Mouse (Mus musculus) liver, embryonic 11.5 days (tissue): ENCODE results near the gene Best2. TPM values are rescaled to one million over a fixed set of nuclear protein-coding genes. Genes with fewer than 3 reads are reported as not detected.

Source experiments
- ATAC-seq: fragments of 200-750 bp; cut with Nextera tagmentation; replicated peaks from 2 replicates; pipeline ENCODE4 v1.8.0; 2017; ENCODE audit warnings: moderate number of reproducible peaks, mild to moderate bottlenecking, moderate TSS enrichment, moderate library complexity; ENCODE audit not compliant: low FRiP score
- DNase-seq: peaks from one replicate; pipeline ENCODE4 v3.0.0-alpha.2; 2017; ENCODE audit warnings: low spot score
- H3K27ac ChIP-seq: fragments of 300-500 bp; sonication (generic); 2 replicates; pipeline ENCODE4 v1.5.1; 2014; ENCODE audit warnings: mild to moderate bottlenecking, low read depth, low read length, control low read depth
- H3K27me3 ChIP-seq: fragments of 300-500 bp; sonication (generic); replicated peaks from 2 replicates; pipeline ENCODE4 v1.6.1; 2014; ENCODE audit warnings: low read length, mixed read lengths; ENCODE audit not compliant: control insufficient read depth, insufficient read depth
- H3K36me3 ChIP-seq: fragments of 300-500 bp; sonication (generic); 2 replicates; pipeline ENCODE4 v1.6.1; 2014; ENCODE audit warnings: mild to moderate bottlenecking, low read length, moderate library complexity, mixed read lengths; ENCODE audit not compliant: control insufficient read depth, insufficient read depth
- H3K4me1 ChIP-seq: fragments of 300-500 bp; sonication (generic); replicated peaks from 2 replicates; pipeline ENCODE4 v1.6.1; 2014; ENCODE audit warnings: low read length, mixed read lengths; ENCODE audit not compliant: control insufficient read depth, insufficient read depth
- H3K4me2 ChIP-seq: fragments of 300-500 bp; sonication (generic); 2 replicates; pipeline ENCODE4 v1.6.1; 2014; ENCODE audit warnings: mild to moderate bottlenecking, control low read depth, moderate library complexity
- H3K4me3 ChIP-seq: fragments of 300-500 bp; sonication (generic); 2 replicates; pipeline ENCODE4 v1.5.1; 2014; ENCODE audit warnings: low read depth, low read length, control low read depth
- H3K9ac ChIP-seq: fragments of 300-500 bp; sonication (generic); 2 replicates; pipeline ENCODE4 v1.6.1; 2014; ENCODE audit warnings: low read depth, low read length, control low read depth
- H3K9me3 ChIP-seq: fragments of 300-500 bp; sonication (generic); 2 replicates; pipeline ENCODE4 v1.6.1; 2016; ENCODE audit warnings: low read length, inconsistent platforms, mixed read lengths; ENCODE audit not compliant: control insufficient read depth
- WGBS: fragments of 180-500 bp; shearing (Covaris S2); extraction: QIAGEN DNeasy Blood & Tissue Kit; methylation state at CpG from one replicate; pipeline ENCODE4 v1.1.7; 2014; 5-methylcytosine and 5-hydroxymethylcytosine counted together
- polyA plus RNA-seq: library from polyadenylated mRNA; unstranded; fragments of >200 nt; fragmentation: Nextera tagmentation; extraction: Ambion mirVana; gene quantifications from 2 replicates; pipeline ENCODE4 v1.2.1, GENCODE M21; 2014

The Best2 gene
- polyA plus RNA-seq, 1 experiment from 2014 or later: not detected

DNA sequence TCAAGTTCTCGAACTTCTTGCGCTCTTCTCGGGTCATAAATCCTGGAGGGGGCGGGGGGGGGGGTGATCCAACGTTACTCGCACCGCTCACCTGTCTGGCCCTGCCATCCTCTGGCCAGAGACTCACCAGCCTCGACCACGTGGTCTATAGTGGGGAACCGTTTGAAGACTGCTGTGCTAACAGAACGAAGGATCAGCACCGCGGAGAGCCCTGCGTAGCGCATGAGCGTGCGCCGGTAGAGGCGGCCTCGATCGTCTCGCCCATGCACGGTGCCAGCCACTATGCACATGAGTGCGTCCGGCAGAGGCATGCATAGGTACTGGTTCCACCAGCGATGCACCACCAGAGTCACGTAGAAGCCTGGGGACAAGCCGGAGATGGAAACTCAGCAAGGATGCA, 3.1 kb downstream of the Best2 start:
- no peaks in the 10 kb centered on the region for H3K36me3 ChIP-seq
- DNase-seq (no peak), ATAC-seq (0 out of 2 replicates have a peak, but pooled peaks have one; percentile 42)
- H3K4me2 ChIP-seq: no peak overlapping the region
- peaks cover 59% of the 10 kb centered on the region for H3K27me3 ChIP-seq
- H3K4me1 ChIP-seq: peaks cover 4% of the 10 kb centered on the region; the same call in 1 of the 2 replicates
- no peak overlapping the region for H3K27ac ChIP-seq
- H3K4me3 ChIP-seq: no peak overlapping the region
- no peaks in the 10 kb centered on the region for H3K9me3 ChIP-seq
- no peak overlapping the region for H3K9ac ChIP-seq
- 12% methylated on average over 28 of the region's 28 CpGs for WGBS

DNA sequence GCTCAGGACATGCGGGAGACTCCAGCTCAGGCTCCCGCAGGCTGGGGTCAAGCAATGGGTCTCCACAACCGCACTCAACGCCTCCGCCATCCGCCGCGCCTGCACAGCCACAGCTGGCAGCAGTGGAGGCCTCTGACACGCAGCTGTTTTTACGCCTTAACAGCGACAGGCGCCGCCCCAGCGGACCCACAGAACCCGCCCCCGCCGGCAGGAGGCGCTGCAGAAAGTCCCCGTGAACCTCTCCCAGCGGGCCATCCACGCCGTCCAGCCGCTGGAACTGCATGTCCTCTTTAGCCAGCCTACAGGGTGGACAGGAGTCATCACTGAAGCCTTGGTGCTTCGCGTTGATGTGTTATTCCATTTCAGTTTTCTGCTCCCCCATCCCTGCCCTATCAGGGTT, 6.6 kb downstream of the Best2 start:
- ATAC-seq (no peak), DNase-seq (no peak)
- Histone ChIP-seq H3K36me3 (no peaks in the 10 kb centered on the region), H3K9me3 (no peaks in the 10 kb centered on the region), H3K9ac (no peak overlapping the region), H3K4me2 (peak overlapping the region; percentile 26; the same call in 1 of the 2 replicates), H3K4me3 (no peak overlapping the region), H3K27me3 (peaks cover 44% of the 10 kb centered on the region), H3K4me1 (no peaks in the 10 kb centered on the region; the same call in 1 of the 2 replicates), H3K27ac (no peak overlapping the region)
- whole genome bisulfite sequencing: 19% methylated on average over 25 of the region's 25 CpGs

DNA sequence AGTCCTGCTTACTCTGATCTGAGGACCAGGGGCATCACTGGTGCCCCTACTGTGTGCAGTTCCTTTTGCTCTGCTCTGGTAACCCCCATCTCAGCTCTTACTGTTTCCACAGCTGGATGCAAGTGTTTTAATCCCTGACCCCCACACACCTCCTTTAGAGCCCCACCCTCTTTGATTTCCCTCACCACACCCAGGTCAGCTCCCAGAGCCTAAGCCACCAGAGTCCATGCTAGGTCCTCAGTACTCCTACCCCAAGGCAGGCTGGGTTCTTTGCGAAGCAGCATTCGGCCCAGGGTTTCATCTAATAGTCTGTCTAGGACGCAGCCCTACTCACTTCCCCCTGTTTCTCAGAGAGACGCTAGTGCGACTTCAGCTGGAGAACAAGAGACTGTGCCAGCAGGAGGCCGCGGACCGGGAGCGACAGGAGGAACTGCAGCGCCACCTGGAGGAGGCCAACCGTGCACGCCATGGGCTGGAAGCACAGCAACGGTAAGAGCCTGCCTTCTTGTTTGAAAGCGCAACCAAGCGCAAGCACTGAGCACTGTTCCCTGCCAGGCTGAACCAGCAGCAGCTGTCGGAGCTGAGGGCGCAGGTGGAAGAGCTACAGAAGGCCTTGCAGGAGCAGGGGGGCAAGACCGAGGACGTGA, 16.6 kb downstream of the Best2 start:
- Histone ChIP-seq H3K9ac (no peak overlapping the region), H3K4me3 (no peak overlapping the region)

DNA sequence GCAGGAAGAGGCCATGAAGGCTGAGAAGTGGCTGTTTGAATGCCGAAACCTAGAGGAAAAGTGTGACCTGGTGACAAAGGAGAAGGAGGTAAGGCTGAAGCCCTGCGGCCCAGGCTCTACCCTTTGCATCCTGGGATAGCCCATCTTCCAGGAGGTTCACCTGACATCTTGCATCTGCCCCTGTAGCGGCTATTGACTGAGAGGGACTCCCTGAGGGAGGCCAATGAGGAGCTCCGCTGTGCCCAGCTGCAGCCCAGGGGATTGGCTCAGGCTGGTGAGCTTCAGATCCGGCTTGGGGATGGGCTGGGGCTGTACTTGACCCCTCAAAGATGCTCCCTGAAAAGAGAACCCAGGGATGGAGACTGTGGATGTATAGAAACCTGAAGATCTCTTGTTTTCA, 17.4 kb downstream of the Best2 start:
- no peak for ATAC-seq
- peaks cover 3% of the 10 kb centered on the region; the same call in 1 of the 2 replicates for H3K4me1 ChIP-seq
- WGBS: 87% methylated on average over 5 of the region's 5 CpGs
- H3K27me3 ChIP-seq: 0 out of 2 replicates have a peak, but pooled peaks cover 3% of the 10 kb centered on the region
- H3K9ac ChIP-seq: no peak overlapping the region
- H3K27ac ChIP-seq: no peak overlapping the region
- no peak overlapping the region for H3K4me3 ChIP-seq
- no peaks in the 10 kb centered on the region for H3K36me3 ChIP-seq
- H3K4me2 ChIP-seq: no peak overlapping the region
- no peak for DNase-seq
- no peaks in the 10 kb centered on the region for H3K9me3 ChIP-seq

More for the DNA sequence above, 16.6 kb downstream of the Best2 start:
- no peaks in the 10 kb centered on the region for H3K36me3 ChIP-seq
- peaks cover 3% of the 10 kb centered on the region; the same call in 1 of the 2 replicates for H3K4me1 ChIP-seq
- no peak overlapping the region for H3K27ac ChIP-seq
- 8% methylated on average over 19 of the region's 19 CpGs for WGBS
- H3K9me3 ChIP-seq: no peaks in the 10 kb centered on the region
- H3K27me3 ChIP-seq: 0 out of 2 replicates have a peak, but pooled peaks cover 3% of the 10 kb centered on the region
- DNase-seq (peak; percentile 86), ATAC-seq (peak; percentile 78)
- H3K4me2 ChIP-seq: peak overlapping the region; percentile 18

DNA sequence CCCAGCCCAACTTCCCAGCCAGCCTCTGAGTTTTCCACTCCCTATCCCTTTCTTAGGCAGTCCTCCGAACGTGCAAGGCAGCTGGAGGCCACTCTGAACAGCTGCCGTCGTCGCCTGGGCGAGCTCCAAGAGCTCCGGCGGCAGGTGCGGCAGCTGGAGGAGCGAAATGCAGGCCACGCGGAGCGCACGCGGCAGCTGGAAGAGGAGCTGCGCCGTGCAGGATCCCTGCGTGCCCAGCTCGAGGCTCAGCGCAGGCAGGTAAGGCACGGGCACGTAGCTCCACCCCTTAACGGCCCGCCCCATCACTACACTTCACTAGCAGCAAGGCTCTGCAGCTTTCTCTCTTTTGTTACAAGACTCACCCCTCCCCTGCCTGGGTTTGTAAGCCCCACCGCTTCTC, 18.7 kb downstream of the Best2 start:
- H3K4me1 ChIP-seq: peaks cover 5% of the 10 kb centered on the region; the same call in 1 of the 2 replicates
- 40% methylated on average over 25 of the region's 25 CpGs for WGBS
- no peak overlapping the region for H3K4me3 ChIP-seq
- no peak for ATAC-seq
- H3K9me3 ChIP-seq: no peaks in the 10 kb centered on the region
- DNase-seq: no peak
- H3K27ac ChIP-seq: no peak overlapping the region
- no peaks in the 10 kb centered on the region for H3K36me3 ChIP-seq
- no peak overlapping the region for H3K4me2 ChIP-seq
- H3K9ac ChIP-seq: no peak overlapping the region
- 0 out of 2 replicates have a peak, but pooled peaks cover 3% of the 10 kb centered on the region for H3K27me3 ChIP-seq

DNA sequence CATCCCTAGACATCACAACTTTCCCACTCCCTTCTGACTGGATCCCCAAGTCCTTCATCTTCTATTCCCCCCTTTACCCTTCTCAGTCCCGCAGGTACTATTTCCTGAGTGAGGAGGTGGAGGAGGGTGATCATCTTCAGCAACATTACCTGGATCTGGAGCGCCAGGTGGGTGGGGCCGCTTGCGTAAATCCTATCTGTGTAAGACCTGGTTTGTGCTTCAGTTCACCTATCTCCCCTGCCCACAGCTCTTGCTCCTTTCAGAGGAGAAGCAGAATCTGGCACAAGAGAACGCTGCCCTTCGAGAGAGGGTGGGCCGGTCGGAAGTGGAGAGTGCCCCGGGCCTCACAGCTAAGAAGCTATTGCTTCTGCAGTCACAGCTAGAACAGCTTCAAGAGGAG, 20.0 kb downstream of the Best2 start:
- no peak overlapping the region for H3K4me2 ChIP-seq
- no peak overlapping the region for H3K4me3 ChIP-seq
- ATAC-seq (no peak), DNase-seq (no peak)
- no peaks in the 10 kb centered on the region for H3K36me3 ChIP-seq
- no peak overlapping the region for H3K9ac ChIP-seq
- no peak overlapping the region for H3K27ac ChIP-seq
- peaks cover 9% of the 10 kb centered on the region for H3K4me1 ChIP-seq
- no peaks in the 10 kb centered on the region for H3K9me3 ChIP-seq
- WGBS: 87% methylated on average over 9 of the region's 9 CpGs
- H3K27me3 ChIP-seq: 0 out of 2 replicates have a peak, but pooled peaks cover 3% of the 10 kb centered on the region

DNA sequence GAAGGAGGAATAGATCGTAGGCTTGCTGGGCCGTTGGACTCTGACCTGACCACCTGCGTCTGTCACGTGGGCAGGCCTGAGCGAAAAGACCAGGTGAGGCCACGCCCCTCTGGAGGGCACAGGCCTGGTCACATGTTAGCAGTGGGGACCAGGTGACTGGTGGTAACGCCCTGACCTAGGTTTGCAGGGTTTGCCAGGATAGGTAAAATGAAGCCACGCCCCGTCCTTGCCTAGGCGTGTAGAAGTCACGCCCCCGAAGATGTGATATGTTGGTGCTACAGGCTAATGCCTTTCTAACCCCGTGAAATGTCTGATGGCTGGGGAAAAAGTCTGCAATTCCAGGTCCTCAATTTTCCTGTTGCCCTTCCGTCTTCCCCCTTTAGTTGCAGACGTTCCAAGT, 23.5 kb downstream of the Best2 start:
- Histone ChIP-seq H3K4me2 (peak overlapping the region; percentile 93), H3K9me3 (no peaks in the 10 kb centered on the region), H3K4me1 (peaks cover 23% of the 10 kb centered on the region), H3K27ac (peak overlapping the region; percentile 71), H3K36me3 (no peaks in the 10 kb centered on the region), H3K27me3 (0 out of 2 replicates have a peak, but pooled peaks cover 3% of the 10 kb centered on the region), H3K9ac (peak overlapping the region; percentile 68), H3K4me3 (peak overlapping the region; percentile 67)
- no peak for DNase-seq
- 2% methylated on average over 15 of the region's 15 CpGs for WGBS
- ATAC-seq: peak; percentile 57

DNA sequence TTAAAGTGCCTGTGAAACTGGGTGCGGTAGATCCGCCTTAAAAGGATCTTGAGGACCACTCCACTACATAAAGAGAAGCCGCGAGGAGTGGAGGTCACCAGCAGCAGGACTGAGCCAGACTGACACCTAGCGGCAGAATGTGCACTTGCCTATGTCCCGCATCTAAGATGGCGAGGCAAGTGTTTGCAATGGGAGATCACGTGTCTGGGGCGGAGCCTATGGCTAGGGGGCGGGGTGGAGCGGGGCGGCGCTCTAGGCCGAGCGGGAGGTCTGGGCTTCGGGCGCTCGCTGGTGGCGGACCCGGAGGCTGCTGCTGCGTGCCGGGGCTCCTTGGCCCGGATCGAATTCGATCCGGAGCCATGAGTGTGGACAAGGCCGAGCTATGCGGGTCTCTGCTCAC, 24.0 kb downstream of the Best2 start, which contains the start of gene Hook2:
TSS of gene Hook2 (plus strand) at position 255 of the 400 bp plus-strand sequence.
- H3K27me3 ChIP-seq: 0 out of 2 replicates have a peak, but pooled peaks cover 3% of the 10 kb centered on the region
- H3K4me3 ChIP-seq: peak within 1 kb of the TSS; percentile 67
- H3K9me3 ChIP-seq: no peaks in the 10 kb centered on the region
- peak within 1 kb of the TSS; percentile 68 for H3K9ac ChIP-seq
- peak; percentile 86 for ATAC-seq
- peak within 1 kb of the TSS; percentile 93 for H3K4me2 ChIP-seq
- H3K27ac ChIP-seq: peak within 1 kb of the TSS; percentile 71
- peak; percentile 96 for DNase-seq
- under 1% methylated on average over 28 of the region's 28 CpGs for WGBS
- H3K36me3 ChIP-seq: no peaks in the 10 kb centered on the region
- H3K4me1 ChIP-seq: peaks cover 26% of the 10 kb centered on the region
